Mouse (Mus musculus): Measurements from ENCODE around the gene Rps21.

DNA sequence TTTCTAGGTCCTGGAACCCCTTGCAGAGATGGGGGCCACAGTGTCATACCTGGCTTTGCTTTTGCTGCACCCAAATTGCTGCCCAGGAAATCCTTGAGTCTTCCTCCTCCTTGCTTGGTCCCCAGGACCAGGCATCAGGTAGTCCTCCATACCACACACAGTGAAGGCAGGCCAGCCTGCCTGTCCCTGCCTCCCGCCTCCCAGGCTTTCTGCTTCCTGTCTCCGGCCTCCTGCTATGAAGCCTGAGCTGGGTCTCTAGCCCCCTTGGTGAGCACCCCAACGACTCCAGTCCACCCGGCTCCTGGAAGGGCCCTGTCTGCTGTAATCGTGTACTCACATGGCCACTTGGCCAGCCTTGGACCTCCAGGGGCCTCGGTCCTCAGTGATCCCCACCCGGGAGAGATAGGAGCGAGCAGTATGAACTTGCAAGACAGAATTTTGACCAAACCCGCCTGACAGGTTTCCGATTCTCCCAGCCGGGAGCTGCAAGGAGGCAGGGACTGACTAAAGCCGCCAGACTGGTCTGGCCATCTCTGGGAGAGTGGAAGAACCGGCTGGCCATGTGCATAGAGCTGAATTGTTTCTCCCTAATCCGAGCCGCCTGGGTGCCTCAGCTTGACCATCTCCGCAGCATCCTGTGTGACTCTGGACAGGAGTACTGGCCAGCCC lies 32.4 kb downstream of the Rps21 start, which contains the start of gene Rbbp8nl:
- TF ChIP-seq POLR2A (IDR thresholded peaks at IDR 0.05; ENCODE audit: control insufficient read depth, low read depth, low read length), result no peak
- TF ChIP-seq CTCF (IDR thresholded peaks at IDR 0.05; ENCODE audit: control insufficient read depth, insufficient read depth, insufficient replicate concordance, low read depth, low read length), result no peak

Data from testis, adult 2 months (tissue).